Mouse (Mus musculus) erythroblast, embryonic 14.5 days (primary cell): ENCODE results near the gene Tmem220. TPM values are rescaled to one million over a fixed set of nuclear protein-coding genes. Genes with fewer than 3 reads are reported as not detected.

Source experiments
- H3K27me3 ChIP-seq: 2 replicates; pipeline ENCODE4 v1.6.1; 2012; ENCODE audit warnings: inconsistent platforms; ENCODE audit not compliant: control insufficient read depth
- H3K36me3 ChIP-seq: 2 replicates; pipeline ENCODE4 v1.6.1; 2012; ENCODE audit warnings: mild to moderate bottlenecking, inconsistent platforms; ENCODE audit not compliant: control insufficient read depth
- H3K4me1 ChIP-seq: 2 replicates; pipeline ENCODE4 v1.6.1; 2012; ENCODE audit warnings: inconsistent platforms; ENCODE audit not compliant: control insufficient read depth
- H3K4me3 ChIP-seq: replicated peaks from 2 replicates; pipeline ENCODE3; 2012; ENCODE audit warnings: moderate library complexity, mild to moderate bottlenecking, inconsistent platforms
- H3K9me3 ChIP-seq: 2 replicates; pipeline ENCODE4 v1.6.1; 2012; ENCODE audit warnings: low read length, inconsistent platforms, mixed read lengths; ENCODE audit not compliant: control insufficient read depth
- GATA1 ChIP-seq: IDR thresholded peaks from 2 replicates; pipeline ENCODE4 v1.6.1; 2012; ENCODE audit warnings: low read length, inconsistent platforms, mixed read lengths
- TAL1 ChIP-seq: IDR thresholded peaks from 3 replicates; pipeline ENCODE4 v1.6.1; 2012; ENCODE audit warnings: low read length, inconsistent platforms, mixed read lengths
- polyA plus RNA-seq: library from polyadenylated mRNA; stranded (reverse); fragments of >175 nt; gene quantifications from 2 replicates; pipeline ENCODE4 v1.2.3, GENCODE M21; 2012

Tmem220 gene
- polyA plus RNA-seq, 1 experiment: not detected

- no peak for TF ChIP-seq TAL1
- TF ChIP-seq GATA1: no peak
- no peaks in the 10 kb centered on the region for H3K4me1 ChIP-seq
- no peaks in the 10 kb centered on the region for H3K9me3 ChIP-seq
- no peaks in the 10 kb centered on the region for H3K36me3 ChIP-seq
- peaks cover 2% of the 10 kb centered on the region; the same call in 1 of the 2 replicates for H3K27me3 ChIP-seq
- no peak overlapping the region for H3K4me3 ChIP-seq
Observed at GRCm38 (mm10) chr11:67076781-67077180, 51.8 kb downstream of the Tmem220 start.

DNA sequence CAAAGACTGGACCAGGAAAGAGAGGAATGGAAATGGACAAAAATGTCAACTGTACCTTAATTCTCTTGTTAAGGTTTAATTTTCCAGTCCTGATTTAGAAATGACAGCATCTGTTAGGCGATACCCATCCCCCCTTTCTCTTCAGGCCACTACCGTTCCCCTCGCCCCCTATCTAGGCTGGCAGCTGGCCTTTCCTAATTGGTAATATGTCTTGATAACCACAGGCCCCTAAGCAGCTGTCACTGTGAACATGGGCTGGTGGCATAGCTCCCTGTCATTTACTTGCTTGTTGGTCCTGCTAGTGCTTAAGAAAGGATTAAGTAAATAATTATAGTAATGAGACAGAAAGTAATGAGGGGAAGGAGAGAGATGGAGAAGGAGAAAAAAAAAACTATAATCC is 52.5 kb downstream of the Tmem220 start:
- Histone ChIP-seq H3K27me3 (peaks cover 5% of the 10 kb centered on the region; the same call in 1 of the 2 replicates), H3K4me1 (no peaks in the 10 kb centered on the region), H3K36me3 (no peaks in the 10 kb centered on the region), H3K4me3 (no peak overlapping the region), H3K9me3 (no peaks in the 10 kb centered on the region)
- no peak for TF ChIP-seq TAL1
- TF ChIP-seq GATA1: no peak

- H3K9me3 ChIP-seq: no peaks in the 10 kb centered on the region
- no peaks in the 10 kb centered on the region for H3K4me1 ChIP-seq
- H3K4me3 ChIP-seq: no peak within 1 kb of the TSS
- peaks cover 9% of the 10 kb centered on the region for H3K27me3 ChIP-seq
- no peak for TF ChIP-seq GATA1
- H3K36me3 ChIP-seq: no peaks in the 10 kb centered on the region
Observed at GRCm38 (mm10) chr11:67078000-67078399, 53.0 kb downstream of the Tmem220 start, which contains the start of gene Myh3. Myh3 (plus strand) TSS chr11:67078300.

- no peak for TF ChIP-seq TAL1
- TF ChIP-seq GATA1: no peak
- Histone ChIP-seq H3K9me3 (no peaks in the 10 kb centered on the region), H3K36me3 (no peaks in the 10 kb centered on the region), H3K4me1 (no peaks in the 10 kb centered on the region), H3K27me3 (peaks cover 17% of the 10 kb centered on the region), H3K4me3 (no peak overlapping the region)
Observed at GRCm38 (mm10) chr11:67078888-67079287, 53.9 kb downstream of the Tmem220 start.

- Histone ChIP-seq H3K4me1 (no peaks in the 10 kb centered on the region), H3K4me3 (no peak overlapping the region), H3K27me3 (peaks cover 26% of the 10 kb centered on the region), H3K9me3 (no peaks in the 10 kb centered on the region), H3K36me3 (no peaks in the 10 kb centered on the region)
- TF ChIP-seq GATA1: no peak
- no peak for TF ChIP-seq TAL1
Observed at GRCm38 (mm10) chr11:67079740-67080139, 54.8 kb downstream of the Tmem220 start.

DNA sequence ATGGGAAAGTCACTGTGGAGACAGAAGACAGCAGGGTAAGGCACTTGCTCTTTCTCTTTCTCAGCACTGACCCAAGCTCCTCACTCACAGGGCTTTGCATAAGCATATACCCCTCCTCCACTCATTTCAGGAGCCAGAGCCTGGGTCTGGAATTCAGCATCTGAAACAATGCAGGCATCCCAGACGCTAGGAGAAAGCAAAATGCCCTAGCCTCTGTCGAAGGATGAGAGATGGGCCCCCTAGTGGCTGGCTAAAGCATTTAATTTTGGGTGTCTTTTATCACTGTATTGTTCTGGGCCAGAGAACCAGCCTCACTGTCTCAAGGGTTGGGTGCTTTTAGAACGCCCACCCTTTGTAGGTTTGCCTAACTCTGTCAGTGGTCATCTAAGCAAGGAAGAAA is 55.2 kb downstream of the Tmem220 start:
- TF ChIP-seq TAL1: no peak
- TF ChIP-seq GATA1: no peak
- peaks cover 30% of the 10 kb centered on the region for H3K27me3 ChIP-seq
- H3K4me3 ChIP-seq: no peak overlapping the region
- H3K36me3 ChIP-seq: no peaks in the 10 kb centered on the region
- H3K4me1 ChIP-seq: no peaks in the 10 kb centered on the region
- H3K9me3 ChIP-seq: no peaks in the 10 kb centered on the region

DNA sequence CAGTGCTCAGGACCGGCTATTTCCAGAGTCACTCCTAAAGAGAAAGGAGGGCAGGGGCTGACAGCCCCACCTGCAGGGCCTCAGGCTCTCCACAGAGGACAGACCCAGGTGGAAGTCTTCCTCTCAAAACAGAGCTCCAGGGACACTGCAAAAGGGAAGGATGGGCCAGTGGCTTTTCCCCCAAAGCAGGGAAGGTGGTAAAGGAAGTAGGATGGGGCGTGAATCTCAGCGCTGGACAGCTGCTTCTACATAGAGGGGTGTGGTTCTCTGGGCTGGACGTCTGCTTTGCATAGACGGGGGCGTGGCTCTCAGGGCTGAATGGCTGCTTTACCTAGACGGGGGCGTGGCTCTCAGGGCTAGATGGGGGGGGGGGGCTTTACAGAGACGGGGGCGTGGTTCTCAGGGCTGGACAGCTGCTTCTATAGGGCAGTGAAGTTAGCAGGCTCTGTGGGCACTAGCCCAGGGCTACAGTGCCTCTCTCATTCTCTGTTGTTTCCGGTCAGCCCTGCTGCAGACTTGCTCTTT is 56.2 kb downstream of the Tmem220 start:
- TF ChIP-seq TAL1 (no peak), GATA1 (no peak)
- Histone ChIP-seq H3K36me3 (no peaks in the 10 kb centered on the region), H3K4me1 (no peaks in the 10 kb centered on the region), H3K4me3 (no peak overlapping the region), H3K27me3 (peaks cover 31% of the 10 kb centered on the region), H3K9me3 (no peaks in the 10 kb centered on the region)

GRCm38 (mm10) chr11:67082188-67082587 is 57.2 kb downstream of the Tmem220 start:
- Histone ChIP-seq H3K4me3 (no peak overlapping the region), H3K9me3 (no peaks in the 10 kb centered on the region), H3K4me1 (no peaks in the 10 kb centered on the region), H3K36me3 (no peaks in the 10 kb centered on the region), H3K27me3 (peaks cover 31% of the 10 kb centered on the region)
- no peak for TF ChIP-seq GATA1
- no peak for TF ChIP-seq TAL1

- Histone ChIP-seq H3K4me1 (no peaks in the 10 kb centered on the region), H3K27me3 (peaks cover 31% of the 10 kb centered on the region), H3K9me3 (no peaks in the 10 kb centered on the region), H3K36me3 (no peaks in the 10 kb centered on the region), H3K4me3 (no peak overlapping the region)
- TF ChIP-seq GATA1: no peak
- no peak for TF ChIP-seq TAL1
Observed at GRCm38 (mm10) chr11:67082793-67083192, 57.8 kb downstream of the Tmem220 start.

DNA sequence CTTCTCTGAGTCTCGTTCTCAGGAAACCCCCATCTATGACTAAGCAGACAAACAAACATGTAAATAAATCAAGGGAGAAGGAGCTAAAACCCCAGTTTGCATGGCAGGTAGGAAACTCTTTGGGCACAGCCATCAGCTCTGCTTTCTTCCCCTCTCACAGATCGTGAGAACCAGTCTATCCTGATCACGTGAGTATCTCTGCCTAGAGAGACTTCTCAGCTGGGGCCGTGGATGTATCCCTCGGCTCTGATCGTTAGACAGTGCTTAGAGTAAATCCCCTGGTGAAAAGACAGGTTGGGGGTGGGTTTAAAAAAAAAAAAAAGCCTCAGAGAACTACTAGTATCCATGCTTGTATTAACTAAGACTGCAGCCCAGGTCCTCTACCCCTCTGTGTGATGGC is 58.3 kb downstream of the Tmem220 start:
- no peak overlapping the region for H3K4me3 ChIP-seq
- H3K27me3 ChIP-seq: peaks cover 31% of the 10 kb centered on the region
- H3K36me3 ChIP-seq: no peaks in the 10 kb centered on the region
- H3K9me3 ChIP-seq: no peaks in the 10 kb centered on the region
- H3K4me1 ChIP-seq: no peaks in the 10 kb centered on the region
- TF ChIP-seq GATA1: no peak
- TF ChIP-seq TAL1: no peak
